Mouse (Mus musculus): ENCODE data around the gene Pms2. TPM values are rescaled to one million over a fixed set of nuclear protein-coding genes. Genes with fewer than 3 reads are reported as not detected.

The Pms2 gene
- polyA plus RNA-seq (2015; fragmentation: Nextera tagmentation; extraction: Ambion mirVana), result 30.9 and 33.4 TPM in 2 replicates

DNA sequence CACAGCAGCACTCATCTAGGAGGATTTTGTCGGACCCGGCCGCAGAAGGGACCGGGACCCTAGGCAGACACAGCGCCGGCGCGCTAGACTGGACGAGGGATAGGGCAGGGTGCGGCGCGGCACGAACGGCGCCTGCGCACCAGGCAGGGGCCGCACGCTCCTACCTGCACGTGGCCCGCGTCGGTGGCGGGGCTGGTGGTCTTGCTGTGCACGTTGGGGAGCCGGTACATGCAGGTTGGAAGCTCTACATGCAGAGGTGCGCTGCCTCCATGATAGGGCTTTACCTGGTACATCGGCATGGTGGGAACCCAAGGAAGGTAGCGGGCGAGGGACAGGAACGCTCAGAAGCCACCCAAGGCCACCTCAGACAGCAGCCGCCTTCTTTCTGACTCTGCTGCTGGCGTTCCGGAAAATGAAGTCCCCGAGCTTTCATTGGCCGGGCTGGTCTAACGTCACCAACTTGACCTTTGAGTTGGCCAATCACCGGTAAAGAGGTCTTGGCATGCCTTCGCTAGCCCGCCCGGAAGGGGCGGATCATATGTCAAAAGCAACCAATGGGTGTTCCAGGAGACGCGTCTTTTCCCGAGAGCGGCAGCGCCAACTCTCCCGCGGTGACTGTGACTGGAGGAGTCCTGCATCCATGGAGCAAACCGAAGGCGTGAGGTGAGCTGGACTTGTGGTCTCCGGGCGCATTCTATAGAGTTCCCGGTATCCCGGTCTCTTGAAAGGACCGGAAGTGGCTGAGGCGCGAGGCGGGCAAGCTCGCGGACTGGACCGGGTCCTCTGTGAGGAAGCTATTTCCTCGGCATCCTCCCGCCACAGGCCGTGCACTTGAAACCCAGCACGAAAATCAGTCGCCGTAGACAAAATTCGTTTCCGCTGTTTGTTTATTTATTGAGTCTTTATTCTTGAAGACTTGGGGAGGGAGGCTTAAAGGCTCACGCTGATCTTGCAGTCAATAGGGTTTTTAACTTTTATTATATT, at the start of gene Pms2, which contains the start of gene Aimp2:
Gene Pms2 (plus strand): TSS at position 548 of the 984 bp plus-strand sequence.
Gene Aimp2 (minus strand): TSS at position 431 of the 984 bp plus-strand sequence.
- Histone ChIP-seq H3K9me3 (replicated peaks) (no peaks in the 10 kb centered on the region), H3K4me2 (peak within 1 kb of the TSS; percentile 68), H3K9ac (peak within 1 kb of the TSS; percentile 67), H3K4me1 (peaks cover 23% of the 10 kb centered on the region), H3K27me3 (no peaks in the 10 kb centered on the region), H3K4me3 (peak within 1 kb of the TSS; percentile 70), H3K36me3 (ENCODE audit: poor library complexity, severe bottlenecking) (peaks cover 33% of the 10 kb centered on the region), H3K27ac (peak within 1 kb of the TSS; percentile 77)
- WGBS, result under 1% methylated on average over 70 of the region's 70 CpGs
- peak; percentile 99 for ATAC-seq

DNA sequence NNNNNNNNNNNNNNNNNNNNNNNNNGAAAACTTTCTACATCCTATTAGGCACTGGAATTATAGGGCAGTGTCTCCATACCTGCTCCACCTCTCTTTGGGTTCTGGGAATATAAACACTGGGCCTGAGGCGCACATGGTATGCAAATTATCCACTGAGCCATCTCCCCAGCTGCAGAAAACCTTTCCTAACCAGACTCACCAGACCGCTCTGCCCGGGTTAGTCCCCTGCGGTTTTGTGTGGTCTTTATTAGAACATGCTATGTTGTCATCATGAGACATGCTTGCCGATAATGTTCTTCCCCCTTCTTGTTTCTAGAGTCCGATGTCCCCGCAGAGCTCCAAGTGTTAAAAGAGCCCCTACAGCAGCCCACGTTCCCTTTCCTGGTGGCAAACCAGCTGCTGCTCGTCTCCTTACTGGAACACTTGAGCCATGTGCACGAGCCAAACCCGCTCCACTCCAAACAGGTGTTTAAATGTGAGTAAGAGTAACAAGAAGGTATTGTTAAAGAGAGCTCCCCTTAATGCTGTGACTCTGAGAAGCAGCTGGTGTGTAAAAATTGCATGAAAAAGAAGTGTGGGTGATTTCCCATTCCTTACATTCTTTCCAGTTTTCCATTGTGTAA, 38.1 kb upstream of the Pms2 start:
- Histone ChIP-seq H3K27ac (no peak overlapping the region), H3K27me3 (no peaks in the 10 kb centered on the region), H3K9ac (no peak overlapping the region), H3K4me1 (no peaks in the 10 kb centered on the region), H3K4me2 (no peak overlapping the region), H3K9me3 (replicated peaks) (no peaks in the 10 kb centered on the region), H3K4me3 (no peak overlapping the region), H3K36me3 (ENCODE audit: poor library complexity, severe bottlenecking) (peaks cover 46% of the 10 kb centered on the region)
- 89% methylated on average over 11 of the region's 11 CpGs for WGBS
- ATAC-seq, result no peak

DNA sequence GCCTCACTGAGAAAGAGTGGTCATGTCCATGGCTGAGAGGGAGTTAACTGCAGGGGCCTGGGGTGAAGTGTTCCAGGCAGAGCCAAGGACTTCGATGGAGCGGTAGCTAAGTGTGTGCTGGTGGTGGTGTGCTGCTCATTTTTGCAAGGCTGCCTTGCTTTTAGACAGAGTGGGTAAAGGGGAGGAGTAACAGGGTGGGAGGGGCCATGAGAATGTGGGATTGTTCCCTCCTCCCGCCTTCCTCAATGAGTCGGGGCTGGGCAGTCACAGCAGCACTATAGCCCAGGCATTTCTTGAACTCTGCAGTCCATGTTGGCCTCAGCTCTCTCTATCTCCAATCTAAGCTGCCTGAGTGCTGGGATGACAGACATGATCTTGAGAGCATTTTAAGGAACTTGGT, 35.2 kb upstream of the Pms2 start:
- peaks cover 74% of the 10 kb centered on the region for H3K36me3 ChIP-seq (ENCODE audit: poor library complexity, severe bottlenecking)

GRCm38 (mm10) chr5:143885274-143885673, 24.5 kb upstream of the Pms2 start:
- H3K4me3 ChIP-seq, result no peak overlapping the region
- H3K4me1 ChIP-seq, result no peaks in the 10 kb centered on the region
- 0 out of 2 replicates have a peak, but pooled peaks cover 2% of the 10 kb centered on the region for H3K9me3 ChIP-seq (replicated peaks)
- H3K4me2 ChIP-seq, result no peak overlapping the region
- no peak overlapping the region for H3K9ac ChIP-seq
- H3K27me3 ChIP-seq, result no peaks in the 10 kb centered on the region
- ATAC-seq, result no peak
- H3K27ac ChIP-seq, result no peak overlapping the region
- H3K36me3 ChIP-seq (ENCODE audit: poor library complexity, severe bottlenecking), result peaks cover 98% of the 10 kb centered on the region
- 94% methylated on average over 3 of the region's 3 CpGs for WGBS

More for the DNA sequence above, 35.2 kb upstream of the Pms2 start:
- no peaks in the 10 kb centered on the region for H3K27me3 ChIP-seq
- H3K9me3 ChIP-seq (replicated peaks), result no peaks in the 10 kb centered on the region
- H3K27ac ChIP-seq, result no peak overlapping the region
- no peak overlapping the region for H3K4me2 ChIP-seq
- 70% methylated on average over 4 of the region's 4 CpGs for WGBS
- H3K4me1 ChIP-seq, result no peaks in the 10 kb centered on the region
- no peak for ATAC-seq
- H3K4me3 ChIP-seq, result no peak overlapping the region
- no peak overlapping the region for H3K9ac ChIP-seq

DNA sequence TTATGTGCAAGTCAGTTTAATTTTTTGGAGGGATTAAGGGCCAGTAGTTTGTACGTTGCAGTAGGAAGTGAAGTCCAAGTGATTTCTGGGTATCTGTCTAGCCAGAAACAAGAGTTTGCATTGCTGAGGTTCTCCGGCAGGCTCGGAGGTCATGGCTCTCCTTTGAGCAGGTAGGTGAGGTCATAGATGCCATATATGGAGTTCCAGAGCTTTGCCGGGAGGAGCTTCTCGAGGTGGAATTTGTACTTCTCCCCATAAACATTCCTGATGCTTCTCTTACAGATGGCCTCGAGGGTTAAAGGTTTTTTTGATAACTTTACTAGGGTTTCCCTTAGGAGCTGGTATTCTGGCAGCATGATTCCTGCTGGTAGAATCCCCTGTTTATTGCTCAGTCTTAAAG, 19.0 kb upstream of the Pms2 start:
- no peak for ATAC-seq
- H3K4me1 ChIP-seq, result no peaks in the 10 kb centered on the region
- no peak overlapping the region for H3K27ac ChIP-seq
- H3K9me3 ChIP-seq (replicated peaks), result 0 out of 2 replicates have a peak, but pooled peaks cover 1% of the 10 kb centered on the region
- H3K27me3 ChIP-seq, result no peaks in the 10 kb centered on the region
- no peak overlapping the region for H3K9ac ChIP-seq
- H3K4me2 ChIP-seq, result no peak overlapping the region
- peaks cover 85% of the 10 kb centered on the region for H3K36me3 ChIP-seq (ENCODE audit: poor library complexity, severe bottlenecking)
- no peak overlapping the region for H3K4me3 ChIP-seq
- 93% methylated on average over 6 of the region's 6 CpGs for WGBS

- H3K9me3 ChIP-seq (replicated peaks), result no peaks in the 10 kb centered on the region
- ATAC-seq, result no peak
- no peak overlapping the region for H3K4me2 ChIP-seq
- no peak overlapping the region for H3K9ac ChIP-seq
- H3K4me1 ChIP-seq, result no peaks in the 10 kb centered on the region
- H3K27me3 ChIP-seq, result no peaks in the 10 kb centered on the region
- no peak overlapping the region for H3K4me3 ChIP-seq
- WGBS, result 70% methylated on average over 9 of the region's 9 CpGs
- H3K36me3 ChIP-seq (ENCODE audit: poor library complexity, severe bottlenecking), result peaks cover 79% of the 10 kb centered on the region
- H3K27ac ChIP-seq, result no peak overlapping the region
Measured at GRCm38 (mm10) chr5:143892255-143892886, 17.4 kb upstream of the Pms2 start.

- no peak overlapping the region for H3K9ac ChIP-seq
- H3K9me3 ChIP-seq (replicated peaks), result no peaks in the 10 kb centered on the region
- no peaks in the 10 kb centered on the region for H3K27me3 ChIP-seq
- no peak overlapping the region for H3K4me3 ChIP-seq
- H3K27ac ChIP-seq, result no peak overlapping the region
- peaks cover 79% of the 10 kb centered on the region for H3K36me3 ChIP-seq (ENCODE audit: poor library complexity, severe bottlenecking)
- 82% methylated on average over 5 of the region's 5 CpGs for WGBS
- H3K4me1 ChIP-seq, result no peaks in the 10 kb centered on the region
- no peak overlapping the region for H3K4me2 ChIP-seq
- ATAC-seq, result no peak
Measured at GRCm38 (mm10) chr5:143893396-143893795, 16.4 kb upstream of the Pms2 start.

DNA sequence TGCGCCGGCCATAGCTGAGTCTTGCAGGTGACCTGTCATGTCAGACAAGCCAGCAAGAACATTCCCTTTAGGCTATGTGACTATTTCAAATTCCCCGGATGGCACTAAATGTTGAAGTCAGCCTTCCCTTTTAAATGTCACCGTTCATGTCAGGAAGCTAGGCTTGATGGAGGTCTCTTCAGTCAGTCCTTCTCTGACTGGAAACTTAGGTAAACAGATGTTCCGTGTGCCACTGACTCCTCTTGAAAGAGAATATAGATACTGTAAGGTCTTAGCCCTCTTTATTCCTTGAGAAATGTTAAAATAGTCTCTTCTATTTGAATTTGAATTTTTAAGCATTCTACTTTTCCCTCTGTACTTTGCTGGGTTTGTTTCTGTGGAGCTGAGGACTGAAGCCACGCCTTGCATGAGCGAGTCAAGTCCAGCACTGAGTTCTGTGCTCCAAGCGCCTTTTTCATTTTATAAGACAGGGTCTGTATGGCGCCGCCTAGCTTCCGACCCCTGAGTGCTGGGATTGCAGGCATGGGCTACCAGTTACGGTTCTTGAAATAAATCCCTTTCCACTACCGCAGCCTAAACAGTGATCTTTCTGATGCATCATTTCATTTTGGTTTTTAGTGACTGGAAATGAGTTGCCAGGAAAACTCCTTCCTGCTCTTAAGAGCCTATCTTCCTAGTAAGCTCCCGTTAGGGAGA, 12.0 kb upstream of the Pms2 start, which contains the start of gene Ankrd61:
Gene Ankrd61 (minus strand): TSS at position 51 of the 696 bp plus-strand sequence.
- no peak within 1 kb of the TSS for H3K27ac ChIP-seq
- H3K9ac ChIP-seq, result no peak within 1 kb of the TSS
- H3K9me3 ChIP-seq (replicated peaks), result no peaks in the 10 kb centered on the region
- no peaks in the 10 kb centered on the region for H3K4me1 ChIP-seq
- H3K4me3 ChIP-seq, result no peak within 1 kb of the TSS
- no peak within 1 kb of the TSS for H3K4me2 ChIP-seq
- no peak for ATAC-seq
- H3K36me3 ChIP-seq (ENCODE audit: poor library complexity, severe bottlenecking), result peaks cover 84% of the 10 kb centered on the region
- H3K27me3 ChIP-seq, result no peaks in the 10 kb centered on the region
- 89% methylated on average over 14 of the region's 14 CpGs for WGBS

DNA sequence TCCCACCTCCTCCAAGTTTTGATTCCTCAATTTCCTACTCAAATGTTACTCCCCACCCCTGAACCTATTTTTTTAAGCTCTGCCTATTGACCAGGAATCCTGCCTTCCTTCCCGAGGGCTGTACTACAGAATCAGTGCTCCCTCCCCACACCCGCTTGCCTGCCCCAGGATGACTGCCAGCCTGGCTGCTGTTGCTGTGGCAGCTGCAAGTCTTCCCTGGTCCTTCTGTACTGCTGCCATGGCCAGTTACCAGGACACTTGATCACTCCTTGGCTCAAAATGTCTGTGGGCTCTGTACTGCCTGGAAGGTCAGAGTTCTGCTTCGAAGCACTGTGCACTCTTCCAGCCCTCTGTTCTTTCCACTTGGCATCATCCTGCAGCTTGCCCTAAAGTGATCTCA, 7.7 kb upstream of the Pms2 start:
- Histone ChIP-seq H3K36me3 (ENCODE audit: poor library complexity, severe bottlenecking) (peaks cover 89% of the 10 kb centered on the region), H3K27ac (no peak overlapping the region), H3K27me3 (no peaks in the 10 kb centered on the region), H3K9ac (no peak overlapping the region), H3K4me3 (no peak overlapping the region), H3K4me2 (no peak overlapping the region), H3K9me3 (replicated peaks) (no peaks in the 10 kb centered on the region), H3K4me1 (no peaks in the 10 kb centered on the region)
- WGBS, result 87% methylated on average over 3 of the region's 3 CpGs
- no peak for ATAC-seq

DNA sequence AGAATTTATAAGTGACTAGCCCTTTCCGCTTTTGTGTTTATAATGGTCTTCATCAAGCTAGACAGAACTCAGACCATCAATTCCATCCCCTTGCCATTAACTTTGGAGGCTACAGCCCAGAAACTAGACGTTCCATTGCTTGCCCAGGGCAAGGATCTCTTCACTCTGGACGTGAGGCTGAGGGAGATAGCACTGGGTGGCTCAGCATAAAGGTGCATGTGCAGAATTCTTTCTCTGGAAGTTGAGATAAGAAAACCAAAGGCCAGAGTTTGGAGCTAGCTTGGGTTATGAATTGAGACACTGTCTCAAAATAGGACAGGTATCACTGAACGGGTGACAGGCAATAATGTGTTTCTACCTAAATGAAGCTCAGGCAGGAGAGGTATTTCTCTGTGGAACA, 6.0 kb upstream of the Pms2 start:
- Histone ChIP-seq H3K9ac (no peak overlapping the region), H3K4me1 (peaks cover 11% of the 10 kb centered on the region), H3K27ac (no peak overlapping the region), H3K27me3 (no peaks in the 10 kb centered on the region), H3K4me2 (no peak overlapping the region), H3K9me3 (replicated peaks) (no peaks in the 10 kb centered on the region), H3K36me3 (ENCODE audit: poor library complexity, severe bottlenecking) (peaks cover 76% of the 10 kb centered on the region), H3K4me3 (no peak overlapping the region)
- no peak for ATAC-seq
- 93% methylated on average over 4 of the region's 4 CpGs for WGBS

- no peaks in the 10 kb centered on the region for H3K27me3 ChIP-seq
- 92% methylated on average over 8 of the region's 8 CpGs for WGBS
Measured at GRCm38 (mm10) chr5:143906429-143906828, 3.3 kb upstream of the Pms2 start.

More at GRCm38 (mm10) chr5:143906429-143906828, 3.3 kb upstream of the Pms2 start:
- peaks cover 23% of the 10 kb centered on the region for H3K4me1 ChIP-seq
- H3K9me3 ChIP-seq (replicated peaks), result no peaks in the 10 kb centered on the region
- no peak overlapping the region for H3K27ac ChIP-seq
- peaks cover 51% of the 10 kb centered on the region for H3K36me3 ChIP-seq (ENCODE audit: poor library complexity, severe bottlenecking)
- H3K4me3 ChIP-seq, result no peak overlapping the region
- H3K4me2 ChIP-seq, result no peak overlapping the region
- no peak for ATAC-seq
- H3K9ac ChIP-seq, result no peak overlapping the region

Data from forebrain, embryonic 13.5 days (tissue).